Mouse (Mus musculus) thymus, postnatal 36 days (tissue): Measurements from ENCODE around the gene Galk2.

Source experiments
- DNase-seq, 2 experiments: peaks; one replicate each; pipeline ENCODE4 v3.0.0; 2022; ENCODE audit warnings: mixed read lengths in 2 of 2

The Galk2 gene

DNA sequence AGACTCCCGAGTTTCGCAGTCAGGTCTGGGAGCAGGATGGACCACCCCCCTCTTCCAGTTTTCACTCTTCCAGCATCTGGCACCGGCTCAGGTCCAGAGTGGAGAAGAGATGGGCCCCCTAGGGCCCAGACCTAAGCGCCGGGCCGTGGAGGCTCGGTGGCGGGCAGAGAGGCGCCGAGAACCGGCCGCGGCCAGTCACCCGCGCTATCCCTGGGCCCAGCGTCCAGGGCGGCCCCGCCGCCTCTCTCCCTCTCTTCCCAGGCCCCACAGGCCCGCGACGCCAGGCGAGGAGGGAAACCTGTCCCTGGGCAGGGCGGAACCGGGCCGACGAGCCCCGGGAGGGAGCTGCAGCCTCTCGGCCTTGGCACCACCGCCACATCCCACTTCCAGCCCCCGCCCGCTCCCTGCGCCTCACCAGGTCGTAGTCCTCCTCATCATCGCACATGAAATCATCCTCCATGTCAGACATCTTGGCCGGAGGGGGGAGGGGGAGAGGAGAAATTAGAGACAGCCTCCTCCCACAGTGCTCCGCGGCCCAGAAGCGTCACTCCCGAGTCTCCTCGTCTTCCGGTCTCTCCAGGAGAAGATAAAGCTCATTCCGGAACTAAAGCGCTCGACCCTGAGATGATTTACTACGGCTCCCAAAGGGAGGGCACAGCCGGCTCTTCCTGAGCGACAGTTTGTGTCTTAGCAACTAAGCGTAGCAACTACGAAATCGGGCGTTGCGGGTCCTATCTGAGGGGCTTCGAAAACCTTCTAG is at the start of gene Galk2, which contains the start of gene Cops2:
Gene Galk2, plus strand, starts transcription at position 589 of the 760 bp plus-strand sequence.
Gene Cops2, minus strand, starts transcription at position 619 of the 760 bp plus-strand sequence.
- DNase-seq = peak; percentile 88 to 91

GRCm38 (mm10) chr2:125809551-125809950 is 49.4 kb upstream of the Galk2 start:
- DNase-seq = no peak

DNA sequence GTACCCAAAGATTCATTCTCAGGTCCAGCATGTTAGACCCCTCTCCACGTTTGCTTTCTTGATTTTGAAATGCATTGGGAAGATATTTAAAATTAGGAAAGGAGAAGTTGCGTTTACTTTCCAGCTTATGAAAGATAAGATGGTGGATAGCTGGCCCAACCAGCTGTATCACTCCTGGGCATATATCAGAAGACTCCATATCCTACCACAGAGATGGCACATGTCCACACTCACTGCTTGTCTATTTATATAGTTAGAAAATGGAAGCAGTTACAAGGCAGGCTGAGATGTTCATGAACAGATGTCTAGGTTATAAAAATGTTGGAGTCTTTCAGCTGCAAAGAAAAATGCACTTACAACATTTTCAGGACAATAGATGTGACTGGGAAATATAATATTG is 47.6 kb upstream of the Galk2 start:
- DNase-seq = no peak

GRCm38 (mm10) chr2:125813972-125814595 is 44.8 kb upstream of the Galk2 start:
- DNase-seq = no peak

GRCm38 (mm10) chr2:125820397-125820796 is 38.5 kb upstream of the Galk2 start:
- no peak for DNase-seq

GRCm38 (mm10) chr2:125826201-125826600 is 32.7 kb upstream of the Galk2 start:
- DNase-seq = no peak

DNA sequence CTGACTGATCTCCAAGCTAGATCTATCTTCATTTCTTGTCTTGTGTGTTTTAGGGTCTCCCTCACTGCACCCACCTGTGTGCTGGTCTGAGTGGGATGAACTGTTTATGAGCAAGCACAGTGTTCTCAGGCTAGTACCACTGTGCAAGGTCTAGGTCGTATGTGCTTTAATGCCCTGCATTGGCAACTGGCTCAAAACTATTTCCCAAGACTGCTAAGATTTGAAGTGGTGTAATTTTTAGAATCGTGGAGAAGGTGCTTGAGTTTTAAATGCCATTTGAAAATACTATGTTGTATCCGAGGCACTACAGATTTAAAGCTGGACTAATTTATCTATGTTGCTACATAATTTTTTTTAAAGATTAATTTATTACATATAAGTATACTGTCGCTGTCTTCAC is 31.0 kb upstream of the Galk2 start:
- no peak for DNase-seq

GRCm38 (mm10) chr2:125829924-125830323 is 29.0 kb upstream of the Galk2 start:
- no peak for DNase-seq

- no peak for DNase-seq
These were observed 20.8 kb upstream of the Galk2 start for GRCm38 (mm10) chr2:125838091-125838490.

GRCm38 (mm10) chr2:125838708-125839284 is 20.1 kb upstream of the Galk2 start:
- DNase-seq = no peak

DNA sequence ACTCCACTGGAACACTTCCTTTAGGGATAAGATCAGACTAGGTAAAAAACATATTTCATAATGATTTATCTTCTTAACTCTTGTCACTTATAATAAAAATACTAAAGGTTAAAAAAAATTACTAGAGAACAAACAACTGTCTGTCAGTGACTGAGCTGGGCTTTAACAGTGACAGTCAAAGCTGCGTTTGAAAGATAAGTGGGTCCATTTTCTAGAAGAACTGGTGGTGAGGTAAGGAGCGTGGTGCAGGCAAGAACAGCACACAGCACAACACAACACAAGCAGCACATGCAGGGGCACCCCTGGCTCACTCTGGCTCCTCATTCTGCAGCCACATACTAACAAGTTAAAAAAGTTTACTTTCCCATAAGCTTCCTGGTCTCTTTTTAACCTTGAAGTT is 7.7 kb upstream of the Galk2 start:
- DNase-seq = no peak

- DNase-seq = no peak
These were observed 1.2 kb upstream of the Galk2 start for GRCm38 (mm10) chr2:125857707-125858106.

DNA sequence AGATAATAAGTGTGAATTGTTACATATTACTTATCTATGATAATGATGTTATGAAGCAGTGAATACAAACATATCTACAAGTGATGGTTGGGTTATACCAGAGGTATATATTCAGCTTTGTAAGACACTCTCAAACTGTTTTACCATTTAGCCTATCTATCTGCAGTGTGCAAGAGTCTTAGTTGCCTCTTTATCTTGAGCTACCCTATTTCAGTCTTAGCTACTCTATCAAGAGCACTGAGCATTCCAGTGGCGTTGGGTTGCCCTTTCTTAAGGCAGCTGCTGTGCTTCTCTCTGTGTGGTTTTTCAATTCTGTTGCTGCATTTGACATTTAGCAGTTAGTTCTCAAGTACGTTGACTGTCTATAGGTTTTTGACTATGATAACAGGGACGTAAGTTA is 4.9 kb downstream of the Galk2 start:
- no peak for DNase-seq

DNA sequence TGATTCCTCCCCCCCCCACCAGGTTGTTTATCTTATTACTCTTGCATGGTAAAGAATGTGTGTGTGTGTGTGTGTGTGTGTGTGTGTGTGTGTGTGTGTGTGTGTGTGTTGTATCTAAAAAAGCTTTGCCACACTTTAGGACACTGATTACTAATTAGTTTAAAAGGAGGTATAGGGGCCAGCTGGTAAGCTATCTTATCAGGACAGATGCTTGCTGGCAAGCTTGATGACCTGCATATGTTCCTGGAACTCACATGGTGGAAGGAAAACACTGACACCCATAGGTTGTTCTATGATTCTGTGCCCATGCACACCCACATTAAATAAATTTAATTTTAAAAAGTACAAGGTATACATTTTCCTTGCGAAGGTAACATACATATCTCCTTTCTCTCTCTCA is 5.6 kb downstream of the Galk2 start:
- no peak for DNase-seq

DNA sequence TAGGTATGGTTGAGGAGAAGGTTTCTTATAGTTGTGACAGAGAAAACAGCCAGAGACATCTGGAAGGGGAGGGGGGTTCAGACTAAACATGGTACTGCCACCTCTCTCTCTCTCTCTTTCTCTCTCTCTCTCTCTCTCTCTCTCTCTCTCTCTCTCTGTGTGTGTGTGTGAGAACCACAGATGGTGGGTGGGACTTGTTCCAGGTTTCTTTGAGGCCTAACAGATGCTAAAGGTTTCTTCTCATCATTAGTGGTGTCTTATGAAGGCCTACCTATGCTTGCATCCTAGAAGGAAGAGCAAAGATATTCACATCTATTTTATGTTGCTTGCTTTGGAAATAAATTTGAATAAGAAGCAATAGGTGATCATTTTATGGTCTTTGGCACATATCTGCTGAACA is 6.7 kb downstream of the Galk2 start:
- DNase-seq = no peak

DNA sequence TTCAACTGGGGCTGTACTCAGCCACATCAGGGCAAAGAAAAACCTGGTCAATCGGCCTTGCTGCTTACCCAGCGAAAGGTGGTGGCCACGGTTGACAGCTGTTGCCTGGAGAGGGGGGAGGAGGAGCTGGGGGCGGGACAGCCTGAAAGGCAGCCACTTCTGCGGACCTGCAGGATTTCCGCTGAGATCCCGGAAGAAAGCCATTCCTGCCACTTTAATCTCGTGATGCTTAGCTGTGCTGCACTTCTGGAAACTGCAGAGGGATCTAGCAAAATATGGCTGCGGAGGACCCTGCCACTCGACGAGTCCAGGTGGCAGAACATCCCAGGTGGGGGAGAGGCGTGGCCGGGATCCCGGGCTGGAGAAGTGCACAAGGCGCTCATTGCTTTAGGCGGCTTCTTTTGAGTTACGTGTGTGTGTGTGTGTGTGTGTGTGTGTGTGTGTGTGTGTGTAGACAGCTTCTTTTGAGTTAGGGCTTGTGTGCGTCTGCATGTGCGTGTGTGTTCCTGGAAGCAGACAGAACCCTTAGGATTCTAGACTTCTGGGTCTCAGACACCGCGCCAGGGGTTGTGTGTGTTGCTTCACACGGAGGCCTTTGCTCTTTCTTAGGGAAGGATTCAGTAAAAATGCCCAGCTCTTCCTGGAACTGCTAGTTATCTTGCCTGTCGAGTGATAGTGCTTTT is 7.3 kb downstream of the Galk2 start:
- DNase-seq = peak; percentile 63 to 74

DNA sequence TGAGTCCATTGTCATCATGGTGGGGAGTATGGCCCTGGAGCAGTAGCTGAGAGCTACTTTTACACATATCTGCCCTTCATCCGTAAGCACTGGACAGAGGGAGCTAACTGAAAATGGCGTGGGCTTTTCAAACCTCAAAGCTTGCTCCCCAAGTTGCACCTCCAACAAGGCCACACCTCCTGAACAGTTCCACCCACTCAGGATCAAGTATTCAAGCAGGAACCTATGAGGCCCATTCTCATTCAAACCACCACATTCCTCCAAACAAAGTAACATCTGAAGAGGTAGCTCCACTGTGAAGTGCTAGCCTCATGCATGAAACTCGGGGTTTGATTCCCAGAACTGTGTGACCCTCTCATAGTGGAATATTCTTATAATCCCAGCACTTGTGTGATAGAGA is 9.4 kb downstream of the Galk2 start:
- DNase-seq = no peak

GRCm38 (mm10) chr2:125870159-125870558 is 11.2 kb downstream of the Galk2 start:
- no peak for DNase-seq

- no peak for DNase-seq
These were observed 27.1 kb downstream of the Galk2 start for GRCm38 (mm10) chr2:125885891-125886576.

DNA sequence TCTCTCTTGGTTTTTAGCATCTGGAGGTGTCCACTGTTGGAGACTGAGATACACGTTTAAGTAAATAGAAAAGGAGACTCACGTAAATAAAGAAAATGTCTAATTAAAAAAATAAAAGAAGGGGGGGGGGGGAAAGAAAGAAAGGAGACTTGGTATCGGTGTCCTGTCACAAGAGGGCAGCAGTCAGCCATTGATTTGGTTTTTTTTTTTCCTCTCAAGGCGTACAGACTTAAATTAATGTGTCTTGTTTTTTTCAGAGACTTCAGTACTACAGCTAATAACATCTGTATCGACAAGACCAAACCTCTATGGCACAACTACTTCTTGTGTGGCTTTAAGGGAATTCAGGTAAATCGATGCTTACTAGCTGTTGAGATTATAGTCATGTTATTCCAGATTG is 34.2 kb downstream of the Galk2 start:
- DNase-seq = no peak

GRCm38 (mm10) chr2:125895099-125895498 is 36.2 kb downstream of the Galk2 start:
- DNase-seq = no peak

- DNase-seq = no peak
These were observed 37.4 kb downstream of the Galk2 start for GRCm38 (mm10) chr2:125896355-125896754.
